Mouse (Mus musculus): ENCODE measurements around the gene Rab27a.
"Not testable (repeated sequence)": the region's sequence is repeated elsewhere in the genome, so short reads cannot be mapped to it uniquely, and the experiment has no call there.

The Rab27a gene

DNA sequence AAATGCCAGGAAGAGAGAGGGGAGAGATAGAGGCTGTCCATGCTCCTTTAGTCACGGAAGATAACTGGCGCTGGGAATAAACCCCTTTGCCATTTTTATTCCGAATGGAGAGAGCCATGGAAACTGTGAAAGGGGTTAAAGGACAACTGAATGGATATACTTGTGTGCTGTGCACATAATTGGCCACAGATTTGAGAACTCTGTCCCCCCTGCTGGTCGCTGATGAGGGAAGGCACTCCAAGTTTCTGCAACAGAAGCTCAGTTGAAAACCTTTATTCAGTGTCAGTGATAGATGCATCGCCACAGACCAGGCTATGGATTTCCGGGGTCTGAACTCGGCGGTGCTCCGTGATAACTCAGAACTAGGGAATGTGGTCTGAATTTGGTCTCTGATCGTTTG, 45.5 kb downstream of the Rab27a start:
- no peak for DNase-seq (ENCODE audit: low spot score)

DNA sequence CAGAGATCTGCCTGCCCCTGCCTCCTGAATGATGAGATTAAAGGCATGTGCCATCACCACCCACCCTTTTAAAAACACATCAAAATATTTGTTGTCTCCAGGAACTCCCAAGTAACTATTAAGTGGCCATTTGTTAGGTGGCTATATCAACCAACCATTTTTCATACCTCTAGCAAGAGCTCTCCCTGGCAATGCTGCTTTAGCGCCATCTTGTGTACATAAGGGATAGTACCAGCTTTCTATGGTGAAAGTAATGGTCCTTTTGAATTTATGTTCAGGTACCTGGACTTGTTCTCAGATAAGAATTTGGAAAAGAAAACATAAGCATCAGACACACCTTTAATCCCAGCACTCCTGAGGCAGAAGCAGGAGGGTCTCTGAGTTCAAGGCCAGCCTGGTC, 47.1 kb downstream of the Rab27a start:
- peak; percentile 77 for DNase-seq (ENCODE audit: low spot score)

DNA sequence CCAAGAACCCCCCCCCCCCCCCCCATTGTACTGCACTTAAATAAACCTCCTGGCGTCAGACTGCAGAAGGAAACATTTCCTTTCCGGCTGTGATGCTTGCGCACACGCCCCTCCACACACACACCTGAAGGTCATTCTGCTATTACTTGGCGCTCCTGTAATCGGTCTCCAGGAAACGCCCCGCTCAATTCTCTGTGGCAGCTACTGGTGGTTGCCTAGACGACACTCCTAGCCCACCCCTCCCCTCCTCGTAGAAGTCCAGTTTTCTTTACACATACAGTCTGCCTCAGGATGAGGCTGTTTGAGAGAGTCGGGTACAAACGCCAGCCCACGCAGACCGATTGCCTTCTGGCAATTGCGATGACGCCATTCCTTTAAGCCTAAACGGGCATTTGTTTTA, 49.9 kb downstream of the Rab27a start:
- DNase-seq (ENCODE audit: low spot score): no peak

DNA sequence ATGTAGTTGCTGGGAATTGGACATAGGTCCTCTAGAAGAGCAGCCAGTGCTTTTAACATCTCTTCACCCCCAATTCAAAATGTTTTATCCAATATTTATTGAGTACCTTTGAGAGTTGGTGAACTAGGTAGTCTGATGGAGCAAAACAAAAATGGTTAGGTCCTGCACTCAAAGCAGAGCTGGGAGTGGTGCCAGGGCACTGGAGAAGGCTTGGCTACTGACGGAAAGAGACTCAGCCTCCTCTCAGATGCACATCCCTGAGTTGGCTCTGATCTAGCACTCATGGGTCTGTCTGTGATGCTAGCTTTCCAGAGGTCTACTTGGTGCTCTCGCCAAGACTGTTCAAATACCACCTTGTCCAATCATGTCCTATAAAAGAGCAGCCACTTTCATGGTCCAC, 53.2 kb downstream of the Rab27a start:
- DNase-seq (ENCODE audit: low spot score): no peak

DNA sequence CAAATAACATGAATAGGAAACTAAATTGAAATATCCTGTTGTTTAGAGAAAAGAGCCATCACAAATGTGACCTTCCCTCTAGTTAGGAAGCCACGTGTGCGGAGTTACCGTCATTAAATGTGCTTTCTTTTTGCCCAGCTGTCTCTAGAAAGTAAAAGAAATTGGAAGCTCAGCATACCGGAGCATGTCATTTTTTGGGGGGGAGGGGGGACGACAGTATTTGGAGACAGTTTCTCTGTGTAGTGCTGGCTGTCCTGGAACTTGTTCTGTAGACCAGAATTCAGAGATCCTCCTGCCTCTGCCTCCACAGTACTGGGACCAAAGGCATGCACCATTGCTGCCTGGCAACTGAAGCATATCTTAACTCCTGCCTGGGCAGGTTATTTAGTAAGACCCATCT, 56.9 kb downstream of the Rab27a start, which contains the start of gene Khdc3:
Gene Khdc3 (plus strand): TSS at position 301 of the 400 bp plus-strand sequence.
- DNase-seq (ENCODE audit: low spot score): no peak

DNA sequence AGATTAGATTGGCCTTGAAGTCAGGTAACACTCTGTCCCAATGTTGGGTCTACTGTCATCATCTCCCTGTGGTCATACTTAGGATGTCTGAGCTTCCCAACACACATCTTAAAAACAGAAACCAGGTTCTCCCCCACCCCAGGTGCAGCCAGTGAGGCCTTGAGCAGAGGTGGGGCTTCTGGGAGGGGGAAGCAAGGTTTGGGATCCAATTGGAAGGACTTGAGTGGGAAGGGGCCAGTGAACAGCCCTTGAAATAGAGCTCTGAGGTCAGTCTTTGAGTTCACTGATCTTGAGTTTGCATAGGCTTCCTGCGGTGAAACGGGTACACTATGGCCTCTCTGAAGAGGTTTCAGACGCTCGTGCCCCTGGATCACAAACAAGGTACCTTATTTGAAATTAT, 57.5 kb downstream of the Rab27a start, which contains the start of gene Gm20509:
Gene Gm20509 (plus strand): TSS at position 290 of the 400 bp plus-strand sequence.
- DNase-seq (ENCODE audit: low spot score): no peak

DNA sequence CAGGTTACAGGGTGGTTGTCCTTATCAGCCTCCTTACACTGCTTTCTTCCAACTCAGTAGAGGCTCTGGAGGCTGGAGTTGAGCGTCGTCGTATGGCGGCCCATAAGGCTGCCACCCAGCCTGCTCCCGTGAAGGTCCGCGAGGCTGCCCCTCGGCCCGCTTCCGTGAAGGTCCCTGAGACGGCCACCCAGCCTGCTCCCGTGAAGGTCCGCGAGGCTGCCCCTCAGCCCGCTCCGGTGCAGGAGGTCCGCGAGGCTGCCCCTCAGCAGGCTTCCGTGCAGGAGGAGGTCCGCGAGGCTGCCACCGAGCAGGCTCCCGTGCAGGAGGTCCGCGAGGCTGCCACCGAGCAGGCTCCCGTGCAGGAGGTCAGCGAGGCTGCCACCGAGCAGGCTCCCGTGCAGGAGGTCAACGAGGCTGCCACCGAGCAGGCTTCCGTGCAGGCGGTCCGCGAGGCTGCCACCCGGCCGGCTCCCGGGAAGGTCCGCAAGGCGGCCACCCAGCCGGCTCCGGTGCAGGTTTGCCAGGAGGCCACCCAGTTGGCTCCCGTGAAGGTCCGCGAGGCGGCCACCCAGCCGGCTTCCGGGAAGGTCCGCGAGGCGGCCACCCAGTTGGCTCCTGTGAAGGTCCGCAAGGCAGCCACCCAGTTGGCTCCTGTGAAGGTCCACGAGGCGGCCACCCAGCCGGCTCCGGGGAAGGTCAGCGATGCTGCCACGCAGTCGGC, 58.7 kb downstream of the Rab27a start:
- DNase-seq (ENCODE audit: low spot score): no peak

DNA sequence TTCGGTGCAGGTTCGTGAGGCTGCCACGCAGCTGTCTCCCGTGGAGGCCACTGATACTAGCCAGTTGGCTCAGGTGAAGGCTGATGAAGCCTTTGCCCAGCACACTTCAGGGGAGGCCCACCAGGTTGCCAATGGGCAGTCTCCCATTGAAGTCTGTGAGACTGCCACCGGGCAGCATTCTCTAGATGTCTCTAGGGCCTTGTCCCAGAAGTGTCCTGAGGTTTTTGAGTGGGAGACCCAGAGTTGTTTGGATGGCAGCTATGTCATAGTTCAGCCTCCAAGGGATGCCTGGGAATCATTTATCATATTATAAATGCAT, 59.2 kb downstream of the Rab27a start:
- no peak for DNase-seq (ENCODE audit: low spot score)

DNA sequence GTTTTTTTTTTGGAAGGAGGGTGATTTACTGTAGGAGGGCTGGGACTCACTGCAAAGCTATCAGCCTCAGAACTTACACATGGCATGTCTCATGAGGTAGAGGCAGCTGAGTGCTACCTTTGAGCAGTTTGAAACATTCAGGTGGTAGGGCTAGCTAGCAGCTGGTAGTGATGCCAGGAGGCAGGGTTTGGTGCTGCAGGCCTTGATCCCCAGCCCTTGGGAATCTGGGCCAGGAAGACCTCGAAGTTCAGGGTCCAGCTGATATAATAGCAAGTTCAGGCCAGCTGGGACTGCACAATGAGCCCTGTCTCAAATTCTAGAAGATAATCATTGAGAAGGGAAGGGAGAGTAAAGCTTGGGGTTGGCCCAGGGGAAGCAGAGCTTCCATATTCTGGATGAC, 60.5 kb downstream of the Rab27a start:
- DNase-seq (ENCODE audit: low spot score): no peak

DNA sequence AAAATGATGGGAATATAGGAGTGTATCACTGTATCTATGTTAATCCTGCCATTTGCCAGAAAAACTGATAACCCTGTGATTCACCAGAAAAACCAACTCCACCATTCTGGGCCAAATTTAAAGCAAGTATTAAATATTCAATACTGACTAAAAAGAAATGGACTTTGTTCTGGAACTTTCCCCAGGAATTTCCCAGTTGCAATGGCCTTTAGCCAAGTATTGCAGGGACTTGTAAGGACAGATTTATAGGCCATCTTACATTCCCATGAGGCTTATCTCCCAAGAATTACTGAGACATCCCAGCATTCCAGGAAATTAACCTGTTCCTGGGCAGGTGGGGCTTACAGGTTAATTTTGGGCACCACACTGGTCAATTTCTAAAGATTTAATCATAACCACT, 61.1 kb downstream of the Rab27a start:
- no peak for DNase-seq (ENCODE audit: low spot score)

DNA sequence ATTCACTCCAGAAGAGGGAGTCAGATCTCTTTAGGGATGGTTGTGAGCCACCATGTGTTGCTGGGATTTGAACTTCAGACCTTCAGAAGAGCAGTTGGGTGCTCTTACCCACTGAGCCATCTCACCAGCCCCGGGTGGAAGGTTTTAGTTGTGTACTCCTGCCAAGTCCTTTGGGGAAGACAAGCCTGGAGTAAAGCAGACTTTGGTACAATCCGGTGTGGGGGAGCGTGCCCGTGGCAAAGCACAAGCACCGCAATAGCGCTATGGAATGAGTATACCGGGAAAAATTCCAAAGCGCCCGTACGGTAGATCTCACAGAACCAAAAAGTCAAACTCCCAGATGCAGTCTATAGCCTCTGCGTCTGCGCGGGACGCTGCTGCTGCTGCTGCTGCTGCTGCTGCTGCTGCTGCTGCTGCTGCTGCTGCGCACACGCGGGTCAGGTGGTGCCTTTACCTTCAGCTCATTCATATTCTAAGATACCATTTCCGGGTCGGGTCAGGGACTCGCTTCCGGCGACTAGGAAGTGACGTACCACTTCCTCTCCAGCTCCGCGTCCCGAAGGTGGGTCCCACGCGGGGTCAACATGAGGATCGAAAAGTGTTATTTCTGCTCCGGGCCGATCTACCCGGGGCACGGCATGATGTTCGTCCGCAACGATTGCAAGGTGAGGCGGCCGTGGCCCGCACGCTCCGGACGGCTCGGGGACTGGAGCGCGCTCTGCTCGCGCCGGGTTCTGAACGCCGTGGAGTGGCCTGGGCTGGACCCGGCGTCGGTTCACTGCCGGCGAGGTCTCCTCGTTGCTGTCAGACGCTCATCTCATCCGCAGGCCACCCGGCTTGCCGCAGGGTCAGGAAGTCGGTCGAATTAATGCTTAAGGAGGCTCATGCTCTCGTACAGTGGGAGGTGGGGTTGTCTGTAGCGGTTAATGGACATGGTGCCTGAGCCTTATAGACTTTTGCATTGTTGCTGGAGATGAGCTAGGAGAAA, 68.6 kb downstream of the Rab27a start, which contains the start of gene Rsl24d1:
Gene Rsl24d1 (plus strand): TSS at position 508 of the 988 bp plus-strand sequence.
- DNase-seq (ENCODE audit: low spot score): peak; percentile 91

DNA sequence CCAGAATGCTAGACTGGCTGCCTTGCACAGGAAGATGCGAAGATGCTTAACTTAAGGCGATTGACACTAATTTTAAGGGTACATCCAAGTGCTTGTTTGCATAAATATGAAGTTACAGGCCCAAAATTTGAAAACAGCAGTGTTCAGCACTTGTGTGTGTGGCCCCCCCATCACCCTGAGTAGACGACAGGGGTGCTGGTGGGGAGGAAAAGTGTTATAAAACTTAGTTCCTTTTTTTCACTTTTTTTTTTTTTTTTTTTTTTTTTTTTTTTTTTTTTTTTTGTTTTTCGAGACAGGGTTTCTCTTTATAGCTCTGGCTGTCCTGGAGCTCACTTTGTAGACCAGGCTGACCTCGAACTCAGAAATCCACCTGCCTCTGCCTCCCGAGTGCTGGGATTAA, 72.0 kb downstream of the Rab27a start:
- DNase-seq (ENCODE audit: low spot score): not testable (repeated sequence)

DNA sequence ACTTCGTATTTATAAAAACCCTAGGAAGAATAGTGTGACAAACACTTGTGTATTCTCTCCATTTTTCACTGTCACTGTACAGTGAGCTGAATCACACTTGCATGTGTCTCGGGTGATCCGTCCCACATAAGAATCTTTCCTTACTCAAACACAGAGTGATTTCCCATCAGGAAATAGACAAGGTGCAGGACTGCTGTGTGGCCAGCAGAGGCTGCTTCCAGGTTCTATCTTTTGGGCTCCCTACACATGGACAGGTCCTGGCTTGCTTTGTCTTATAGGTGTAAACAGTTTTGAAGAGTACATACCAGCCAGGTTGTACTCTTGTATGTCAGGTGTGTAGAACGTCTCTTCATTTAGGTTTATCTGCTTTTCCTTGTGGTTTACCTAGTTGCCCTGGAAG, 73.4 kb downstream of the Rab27a start:
- no peak for DNase-seq (ENCODE audit: low spot score)

DNA sequence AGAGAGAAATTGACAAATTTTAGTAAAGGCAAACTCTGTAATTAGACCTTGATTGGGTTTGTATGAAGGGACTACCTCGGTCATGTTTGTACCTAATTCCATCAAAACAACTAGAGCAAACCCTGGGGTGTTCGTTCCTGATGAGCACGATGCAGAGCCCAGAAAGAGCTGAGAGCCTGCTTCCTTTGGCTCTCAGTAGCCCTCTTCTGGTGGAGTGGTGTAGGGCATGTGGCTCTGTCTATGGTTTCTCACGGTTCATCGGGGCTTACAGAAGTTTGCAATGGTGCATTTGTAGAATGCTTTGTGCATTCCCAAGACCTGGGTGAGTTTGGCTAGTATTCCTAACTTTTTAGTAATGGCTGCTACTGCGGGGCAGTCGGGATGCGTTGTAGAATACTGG, 77.1 kb downstream of the Rab27a start:
- peak; percentile 34 for DNase-seq (ENCODE audit: low spot score)

DNA sequence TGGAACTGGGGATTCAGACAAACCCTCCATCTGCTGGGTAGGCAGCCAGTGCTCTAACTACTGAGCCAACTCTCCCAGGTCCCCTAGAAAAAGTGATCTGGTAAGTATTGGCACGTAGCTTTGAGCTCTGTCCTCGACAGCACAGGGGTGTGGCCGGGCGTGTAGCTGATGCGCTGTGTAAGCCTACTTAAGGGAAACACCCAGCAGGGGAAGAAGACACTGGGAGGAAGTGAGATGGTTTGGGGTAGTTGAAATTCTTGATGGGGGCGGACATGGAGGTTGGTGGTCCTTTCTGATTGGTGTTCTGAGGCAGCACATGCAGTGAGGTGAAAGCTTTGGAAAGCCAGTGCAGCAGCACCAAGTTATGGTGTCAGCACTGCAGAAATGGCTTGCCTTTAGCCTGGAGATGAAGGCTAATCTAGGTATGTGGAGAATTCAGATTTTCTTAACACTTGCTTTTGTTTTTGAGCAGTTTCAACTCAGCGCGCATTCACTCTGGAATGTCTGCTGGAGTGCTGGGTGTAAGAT, 80.5 kb downstream of the Rab27a start:
- DNase-seq (ENCODE audit: low spot score): no peak

DNA sequence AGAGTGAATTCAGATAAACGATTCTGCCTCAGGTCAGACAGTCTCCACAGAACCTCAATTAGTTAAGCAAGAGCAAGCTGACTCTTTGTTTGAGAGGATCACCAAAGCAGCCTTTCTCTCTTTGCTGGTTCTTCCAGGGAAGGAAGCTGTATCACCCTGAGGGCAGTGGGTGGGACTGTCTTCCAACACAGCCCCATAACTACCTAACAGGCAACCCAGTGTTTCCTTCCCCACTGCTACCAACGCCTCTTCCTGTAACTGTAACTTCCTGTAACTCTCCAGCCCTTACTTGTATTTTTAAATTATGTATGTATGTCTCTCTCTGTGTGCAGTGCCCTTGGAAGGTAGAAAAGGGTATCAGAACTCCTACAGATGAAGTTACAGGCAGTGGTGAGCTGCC, 82.8 kb downstream of the Rab27a start:
- DNase-seq (ENCODE audit: low spot score): no peak

DNA sequence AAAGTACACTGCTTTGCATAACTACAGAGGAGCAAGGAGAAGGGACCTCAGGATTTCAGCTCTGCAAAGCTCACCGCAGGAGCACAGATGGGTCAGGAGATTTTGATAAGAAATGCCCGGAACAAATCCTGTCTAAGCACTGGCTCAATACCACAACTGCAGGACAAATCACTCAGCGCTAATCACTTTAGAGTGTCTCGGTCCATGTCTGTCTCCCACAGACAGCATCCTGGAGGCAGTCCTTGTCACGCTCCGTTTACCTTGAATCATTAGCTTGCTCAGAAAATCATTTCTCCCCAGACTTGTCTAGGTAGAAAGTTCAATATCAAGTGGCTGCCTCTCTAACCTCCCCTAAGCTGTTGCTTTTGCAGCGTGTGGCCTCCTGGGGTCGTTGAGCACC, 85.2 kb downstream of the Rab27a start:
- DNase-seq (ENCODE audit: low spot score): no peak

DNA sequence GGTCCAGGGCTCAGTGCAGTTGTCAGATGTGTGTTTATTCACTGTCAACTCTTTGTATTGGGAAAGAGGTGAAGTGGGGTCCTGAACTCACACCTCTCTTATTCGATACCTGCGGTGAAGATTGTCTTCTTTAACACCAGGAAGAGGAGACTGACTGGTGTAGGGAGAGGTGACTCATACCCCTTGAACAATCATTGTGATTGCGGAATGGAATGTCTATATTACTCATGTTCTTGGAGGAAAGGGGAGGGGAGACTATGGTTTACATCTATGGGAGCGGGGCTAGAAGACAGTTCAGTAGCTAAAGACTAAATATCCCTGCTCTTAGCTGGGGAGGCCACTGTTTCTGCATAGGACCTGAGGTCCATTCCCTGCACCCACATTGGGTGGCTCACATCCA, 85.9 kb downstream of the Rab27a start:
- no peak for DNase-seq (ENCODE audit: low spot score)

DNA sequence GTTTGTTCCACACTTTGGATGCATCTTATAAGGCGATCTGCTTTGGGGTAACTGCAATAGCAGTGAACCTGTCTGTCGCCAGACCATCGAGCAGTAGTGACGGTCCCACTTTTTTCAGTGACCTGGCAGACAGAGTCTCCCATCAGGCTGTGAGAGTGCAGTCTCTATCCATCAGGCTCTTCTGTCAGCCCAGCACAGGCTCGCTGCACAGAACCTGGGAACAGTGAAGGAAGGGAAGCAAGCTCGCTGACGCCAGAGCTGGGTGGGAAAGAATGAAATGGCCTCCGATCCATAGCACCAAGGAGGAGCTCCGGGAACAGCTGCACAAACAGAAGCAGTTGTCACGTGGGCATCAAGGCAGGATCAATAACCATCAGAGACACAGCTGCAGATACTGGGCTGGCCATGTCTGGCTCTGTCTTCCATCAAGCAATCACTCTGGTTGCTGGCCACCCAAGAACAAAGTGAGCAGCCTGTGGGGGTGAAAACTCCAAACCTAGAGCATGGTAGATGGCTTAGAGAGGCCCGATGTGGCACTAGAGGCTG, 92.8 kb downstream of the Rab27a start:
- no peak for DNase-seq (ENCODE audit: low spot score)

Data from MN1 (cell line).